Mouse (Mus musculus) bone marrow, adult 2 months (tissue): ENCODE results near the gene Ptn.
"Not testable (repeated sequence)": the region's sequence is repeated elsewhere in the genome, so short reads cannot be mapped to it uniquely, and the experiment has no call there.

Experiments
- CTCF ChIP-seq: fragments of 200-500 bp; IDR thresholded peaks from 2 replicates; pipeline ENCODE4 v1.5.1; 2011; ENCODE audit warnings: low read length, control low read depth; ENCODE audit not compliant: control insufficient read depth, insufficient read depth
- POLR2A ChIP-seq: fragments of 200-500 bp; IDR thresholded peaks from 2 replicates; pipeline ENCODE4 v1.6.1; 2011; ENCODE audit warnings: low read depth, mild to moderate bottlenecking, control low read depth, low read length, borderline replicate concordance; ENCODE audit not compliant: control insufficient read depth

DNA sequence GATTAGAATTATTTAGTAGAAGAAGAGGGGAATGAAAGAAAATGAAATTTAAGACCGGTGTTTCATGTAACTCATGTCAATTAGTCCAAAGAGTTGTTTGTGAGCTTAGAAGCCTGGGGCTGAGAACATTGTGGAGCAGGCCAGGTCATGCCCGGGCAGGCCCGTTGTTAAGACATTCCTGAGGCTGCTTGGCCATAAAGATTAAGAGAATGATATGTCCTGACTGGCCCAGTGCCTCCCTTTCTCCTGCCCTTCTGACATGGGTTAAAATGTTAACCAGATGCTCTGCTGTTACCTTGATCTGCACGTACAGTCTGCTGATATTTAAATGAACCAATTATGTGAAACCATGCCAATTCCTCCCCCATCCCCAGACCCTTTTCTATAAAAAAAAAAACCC, 74.4 kb downstream of the Ptn start:
- TF ChIP-seq POLR2A, CTCF: not testable (repeated sequence)
